Mouse (Mus musculus) heart, postnatal 10 days (tissue): Measurements from ENCODE around the gene Syt17. TPM values are rescaled to one million over a fixed set of nuclear protein-coding genes. Genes with fewer than 3 reads are reported as not detected.

Experiments used
- DNase-seq, 2 experiments: peaks; one replicate each; pipeline ENCODE4 v3.0.0; 2021
- intact Hi-C: fragments of 180-260 bp; cut with DNase I; formaldehyde crosslinking; loops from one replicate; pipeline ENCODE4 v1.15.1; 2025
- total RNA-seq, 2 experiments: library from RNA; stranded (reverse); gene quantifications; 2 replicates each; pipeline ENCODE4 v1.2.3; 2021

Syt17 gene
- total RNA-seq, 2 experiments from 2014 or later = 1.9 to 2.2 TPM

GRCm38 (mm10) chr7:118464432-118464831 is 16.4 kb upstream of the Syt17 start:
- intact Hi-C loops = no loop called here
- no peak for DNase-seq

DNA sequence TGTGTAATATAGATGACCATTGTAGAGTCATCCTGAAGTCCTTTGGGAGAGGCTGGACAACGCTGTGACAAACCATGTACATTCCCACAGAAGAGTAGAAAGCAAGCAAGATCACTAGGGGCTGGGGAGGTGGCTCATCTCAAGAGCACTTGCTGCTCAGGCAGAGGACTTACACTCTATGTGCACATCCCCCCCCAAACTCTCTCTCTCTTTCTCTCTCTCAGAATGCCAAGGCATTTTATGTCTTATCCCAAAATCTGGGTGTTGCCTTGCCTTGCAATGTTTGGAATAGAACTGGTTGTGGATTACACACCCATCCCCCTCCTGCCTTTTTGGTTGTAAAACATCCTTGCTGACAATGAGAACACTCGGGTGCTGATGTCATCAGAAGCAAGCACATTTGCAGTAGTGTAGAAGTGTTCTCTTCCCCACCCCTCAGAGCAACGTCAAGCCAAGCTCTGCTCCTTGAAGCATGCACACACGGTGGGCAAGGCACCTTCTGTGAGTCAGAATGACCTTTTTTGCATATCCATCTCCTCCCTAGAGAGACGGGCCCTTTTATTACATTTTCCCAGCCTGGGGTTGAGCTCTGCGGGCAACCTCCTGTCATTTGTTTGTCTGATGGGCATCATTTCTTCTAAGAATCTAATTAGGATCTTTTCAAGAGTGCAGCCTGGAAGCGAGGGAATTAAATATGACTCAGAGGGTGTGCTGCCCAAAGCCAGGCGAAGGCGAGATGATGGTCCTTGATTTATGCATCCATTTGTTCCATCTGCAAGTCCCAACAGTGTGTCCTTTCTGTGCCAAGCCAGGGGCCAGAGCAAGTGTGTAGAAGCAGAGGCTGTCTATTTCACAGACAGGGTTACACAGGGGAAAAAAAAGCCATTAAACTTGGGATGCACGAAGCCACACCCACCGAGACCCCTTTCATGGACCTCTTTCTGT is 15.1 kb upstream of the Syt17 start:
- intact Hi-C loops = no loop called here
- DNase-seq = no peak

DNA sequence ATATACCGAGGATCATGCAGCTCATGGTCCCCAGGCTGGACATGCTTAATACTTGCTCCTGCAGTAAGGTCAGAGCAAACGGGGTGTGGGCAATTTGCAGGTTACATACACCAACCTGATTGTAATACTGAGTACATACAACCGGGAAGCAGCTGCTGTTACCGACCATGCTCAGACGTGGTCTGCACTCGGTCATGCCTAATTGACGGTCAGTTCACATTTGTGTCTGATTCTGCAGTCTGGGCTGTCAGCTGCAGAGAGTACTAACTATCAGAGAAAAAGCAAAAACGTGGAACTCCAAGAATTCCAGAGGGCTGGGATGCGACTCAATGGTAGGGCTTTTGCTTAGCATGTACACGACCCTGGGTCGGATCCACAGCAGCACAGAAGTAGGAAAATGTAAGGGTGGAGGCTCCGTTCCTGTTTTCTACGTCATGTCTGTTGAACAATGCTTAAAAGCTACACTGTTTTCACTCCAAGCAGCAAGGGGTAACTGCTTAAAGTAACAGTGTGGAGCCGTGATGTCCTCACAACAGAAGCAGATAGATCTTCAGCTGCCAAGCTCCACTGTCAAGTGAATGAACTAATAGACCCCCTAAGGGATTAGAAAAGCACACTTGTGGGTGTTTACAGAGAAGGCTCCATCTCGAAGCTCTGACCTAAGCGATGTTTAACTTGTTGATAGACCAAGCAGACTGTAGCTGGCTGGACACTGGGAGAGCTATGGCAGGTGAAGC is 13.5 kb upstream of the Syt17 start:
- intact Hi-C loops = no loop called here
- no peak for DNase-seq

GRCm38 (mm10) chr7:118453722-118454121 is 5.7 kb upstream of the Syt17 start:
- intact Hi-C loops = no loop called here
- DNase-seq = no peak

- intact Hi-C loops = no loop called here
- no peak for DNase-seq
These were observed 4.9 kb upstream of the Syt17 start for GRCm38 (mm10) chr7:118452940-118453339.

DNA sequence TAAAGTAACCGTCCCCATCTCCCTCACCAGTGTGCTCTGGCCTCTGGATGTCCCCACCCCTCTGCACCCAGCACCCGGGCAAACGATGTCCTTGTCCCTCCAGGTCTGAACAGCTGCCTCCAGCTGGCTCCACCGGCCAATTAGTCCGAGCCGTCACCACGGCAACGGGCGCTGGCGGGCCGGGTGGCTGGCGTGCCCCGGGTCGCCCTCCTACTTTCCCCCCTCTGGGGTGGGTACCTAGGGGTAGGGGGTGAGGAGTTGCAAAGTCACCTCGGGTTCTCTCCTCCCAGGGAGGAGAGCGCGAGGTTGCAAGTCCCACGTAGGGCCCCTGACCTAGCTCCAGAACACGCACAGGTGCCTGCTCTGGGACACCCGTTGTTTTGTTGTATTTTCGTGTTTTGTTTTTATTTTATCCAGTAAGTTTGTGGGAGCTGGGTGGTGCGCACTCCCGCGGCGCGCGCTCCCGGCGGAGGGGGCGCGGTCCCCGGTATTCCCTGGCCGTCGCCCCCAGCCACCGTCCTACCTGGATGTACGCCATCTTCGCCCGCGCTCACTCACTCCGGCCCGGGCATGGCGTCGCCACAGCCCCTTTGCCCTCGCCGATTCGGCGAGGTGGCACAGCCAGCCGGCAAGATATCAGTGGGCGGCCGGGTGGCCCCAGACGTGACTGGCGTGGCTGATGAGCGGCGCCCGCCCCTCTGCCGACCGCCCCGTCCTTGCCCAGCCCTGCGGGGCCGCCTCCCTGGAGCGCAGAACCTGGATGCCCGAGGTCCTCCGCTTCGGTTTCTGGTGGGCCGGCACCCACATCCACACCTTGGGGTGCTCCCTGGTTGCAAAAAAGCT is 510 bp downstream of the Syt17 start:
- intact Hi-C loops = loop anchor here (1.0 to 2.0 kb wide), 4 partner anchors 71 to 242 kb away; no protein-coding TSS in a partner anchor
- DNase-seq = peak; percentile 58 to 73

- intact Hi-C loops = no loop called here
- DNase-seq = peak in 1 of 2 experiments; percentile 35
These were observed 4.0 kb downstream of the Syt17 start for GRCm38 (mm10) chr7:118443895-118444485.

GRCm38 (mm10) chr7:118443371-118443770 is 4.7 kb downstream of the Syt17 start:
- intact Hi-C loops = no loop called here
- DNase-seq = no peak

DNA sequence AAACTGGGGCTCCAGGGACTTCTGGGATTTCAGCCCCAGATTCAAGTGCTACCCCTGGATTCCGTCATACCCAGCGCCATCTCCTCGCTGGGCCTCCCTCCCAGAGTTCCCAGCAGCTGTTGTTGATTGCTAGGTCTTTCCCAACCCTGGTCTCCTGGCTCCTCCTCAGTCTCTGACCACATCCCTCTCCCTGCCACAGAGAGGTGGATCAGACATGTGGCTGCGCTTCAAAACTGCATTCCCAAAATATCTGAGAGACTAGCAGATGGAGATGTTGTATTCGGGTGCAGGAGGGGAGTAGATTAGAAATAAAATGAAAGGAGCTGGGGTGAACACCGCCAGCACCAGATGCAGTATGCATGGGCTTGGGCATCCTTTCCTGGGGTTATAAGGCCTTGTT is 6.5 kb downstream of the Syt17 start:
- DNase-seq = peak; percentile 48 to 49
- intact Hi-C loops = no loop called here

DNA sequence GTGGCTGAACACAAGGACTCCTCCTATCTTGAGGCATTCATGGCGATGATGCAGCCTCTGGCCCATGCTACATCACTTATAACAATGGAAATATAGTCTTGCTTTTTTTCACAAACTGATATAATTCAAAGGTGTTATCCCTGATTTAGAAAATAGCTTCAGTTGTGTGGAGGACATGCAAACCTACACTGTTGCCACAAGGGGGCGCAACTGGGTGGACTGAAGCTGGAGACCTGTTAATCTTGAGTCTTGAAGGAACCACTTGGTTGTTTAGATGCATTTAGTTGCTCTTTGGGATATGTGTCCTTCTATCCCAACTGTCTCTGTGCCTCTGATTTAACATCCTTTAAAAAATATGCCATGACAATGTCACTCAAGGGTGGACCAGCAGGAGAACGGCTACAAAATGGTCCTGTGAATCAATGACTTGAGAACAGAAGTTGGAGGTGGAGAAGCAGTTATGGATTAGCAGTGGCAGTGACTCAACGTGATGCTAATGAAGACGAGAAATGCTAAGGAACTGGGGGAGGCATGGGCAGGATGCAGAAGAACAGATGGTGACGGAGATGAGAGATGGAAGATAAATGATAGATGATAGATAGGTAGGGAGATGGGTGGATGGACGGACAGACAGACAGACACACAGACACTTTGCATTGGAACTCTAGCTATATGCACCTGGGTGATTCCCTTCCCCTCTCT is 10.8 kb downstream of the Syt17 start:
- intact Hi-C loops = no loop called here
- DNase-seq = peak in 1 of 2 experiments; percentile 61

GRCm38 (mm10) chr7:118428937-118429336 is 19.1 kb downstream of the Syt17 start:
- intact Hi-C loops = no loop called here
- DNase-seq = no peak

- intact Hi-C loops = no loop called here
- no peak for DNase-seq
These were observed 28.4 kb downstream of the Syt17 start for GRCm38 (mm10) chr7:118419491-118420180.

GRCm38 (mm10) chr7:118414183-118414582 is 33.8 kb downstream of the Syt17 start:
- intact Hi-C loops = no loop called here
- no peak for DNase-seq

DNA sequence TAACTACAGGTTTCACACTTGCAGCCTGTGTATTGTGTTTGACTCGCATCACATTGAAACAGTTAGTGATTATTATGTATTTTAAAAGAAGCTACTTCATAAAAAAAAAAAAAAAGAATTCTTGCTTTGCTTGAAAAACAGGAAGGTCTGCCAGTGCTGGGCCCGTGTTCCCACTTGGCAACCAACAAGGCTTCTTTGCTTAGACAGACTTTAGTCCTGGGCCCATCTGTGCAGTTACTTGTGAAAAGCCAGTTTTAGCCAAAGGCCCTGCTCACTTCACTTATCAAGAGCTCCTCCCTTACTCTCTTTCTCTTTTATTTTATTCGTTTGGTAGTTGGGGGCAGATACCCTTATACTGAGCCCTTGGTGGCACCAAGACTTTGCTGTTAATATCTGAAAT is 36.1 kb downstream of the Syt17 start:
- no peak for DNase-seq
- intact Hi-C loops = no loop called here

DNA sequence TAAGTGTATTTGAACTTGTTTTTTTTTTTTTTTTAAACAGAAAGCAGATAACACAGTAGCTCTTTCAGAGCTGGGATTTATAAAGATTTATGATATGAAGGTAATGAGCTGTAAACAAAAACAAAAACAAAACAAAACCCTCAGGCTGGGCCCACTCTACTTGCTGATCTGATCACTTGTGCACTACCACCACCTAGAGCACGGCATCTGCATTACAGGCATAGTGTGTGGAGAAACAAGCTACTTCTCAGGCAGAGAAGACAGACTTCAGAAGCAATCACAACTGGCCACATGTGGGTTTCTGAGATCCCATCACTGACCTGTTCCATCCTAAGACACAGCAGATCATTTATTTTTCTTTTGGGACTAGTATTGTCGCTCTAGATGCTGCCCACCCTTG is 38.6 kb downstream of the Syt17 start:
- intact Hi-C loops = loop anchor here (1.0 kb wide), 1 partner anchor 104 kb away; no protein-coding TSS in a partner anchor
- peak; percentile 16 to 58 for DNase-seq

DNA sequence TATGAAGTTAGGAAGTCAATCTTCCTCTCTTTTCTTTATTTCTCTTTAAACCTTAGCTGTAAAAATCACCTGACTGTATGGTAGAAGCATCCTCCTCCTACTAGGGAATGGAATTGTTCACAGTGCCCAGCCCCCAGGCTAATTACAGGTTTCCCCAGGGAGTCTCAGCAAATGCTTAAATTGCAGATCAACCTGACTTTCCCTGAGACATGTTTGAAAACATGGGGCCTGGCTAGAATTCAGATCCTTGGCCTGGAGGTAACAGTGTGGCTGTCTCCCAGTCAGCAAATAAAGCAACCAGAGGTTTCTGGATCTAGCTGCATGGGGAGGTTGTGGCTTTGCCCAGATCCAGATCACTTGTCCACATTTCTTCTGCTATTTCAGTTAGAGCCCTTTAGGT is 42.8 kb downstream of the Syt17 start:
- intact Hi-C loops = no loop called here
- DNase-seq = no peak

DNA sequence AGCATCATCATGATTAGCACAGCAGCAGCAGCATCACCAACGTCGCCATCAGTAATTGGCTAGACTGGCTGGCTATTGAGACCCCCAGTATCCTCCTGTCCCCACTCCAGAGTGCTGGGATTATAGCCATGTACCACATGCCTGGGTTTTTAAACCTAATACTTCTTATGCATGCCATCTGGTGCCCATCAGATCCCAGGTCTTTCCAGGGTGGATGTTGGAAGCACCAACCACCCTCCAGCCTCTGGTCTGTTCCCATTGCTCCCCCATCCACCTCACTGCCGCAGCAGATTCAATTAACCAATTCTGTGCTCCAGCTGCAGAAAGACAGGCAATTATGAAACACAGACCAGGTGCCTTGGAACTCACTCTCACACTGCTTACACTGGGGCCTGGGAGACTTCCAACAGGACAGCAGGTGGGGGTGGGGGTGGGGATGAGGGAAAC is 45.4 kb downstream of the Syt17 start:
- DNase-seq = no peak
- intact Hi-C loops = no loop called here

DNA sequence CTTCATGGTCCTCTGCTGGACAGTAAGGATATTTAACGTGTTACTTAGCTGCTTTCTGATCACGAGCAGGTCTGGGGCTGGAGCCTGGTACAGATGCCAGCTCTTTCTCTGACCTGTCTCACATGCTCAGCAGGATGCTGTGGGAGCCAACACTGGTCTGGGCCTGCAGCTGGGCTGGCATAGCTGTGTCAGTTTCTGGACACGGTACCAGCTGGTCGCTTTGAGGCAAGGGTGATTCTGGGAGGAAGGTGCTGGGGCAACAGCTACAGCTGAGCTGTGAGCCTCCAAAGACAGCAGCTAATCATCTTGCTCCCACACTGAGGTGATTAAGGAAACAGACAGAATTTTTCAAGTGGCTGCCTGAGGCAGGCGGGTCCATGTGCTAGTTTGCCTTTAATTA is 46.1 kb downstream of the Syt17 start:
- intact Hi-C loops = no loop called here
- no peak for DNase-seq

- no peak for DNase-seq
- intact Hi-C loops = no loop called here
These were observed 48.3 kb downstream of the Syt17 start for GRCm38 (mm10) chr7:118399764-118400163.
